Mouse (Mus musculus): ENCODE measurements at regions not wholly inside any gene's neighbourhood (a gene's known extent, or its start where the extent isn't known, plus 50 kb on each side); places are given as distances from the start of the nearest gene placed in this dataset.

GRCm38 (mm10) chr3:132237344-132237743 is 152.3 kb downstream of the Dkk2 start:
- Histone ChIP-seq H3K9me3 (ENCODE audit: control insufficient read depth, low read length) (no peaks in the 10 kb centered on the region), H3K9ac (ENCODE audit: low read depth, low read length) (no peak overlapping the region), H3K4me2 (ENCODE audit: low read depth, low read length) (no peak overlapping the region), H3K27ac (ENCODE audit: low read length) (no peak overlapping the region), H3K27me3 (replicated peaks; ENCODE audit: control insufficient read depth, insufficient read depth, low read length) (no peaks in the 10 kb centered on the region), H3K4me3 (ENCODE audit: low read length) (no peak overlapping the region), H3K4me1 (ENCODE audit: control insufficient read depth, insufficient read depth, low read length) (no peaks in the 10 kb centered on the region), H3K36me3 (ENCODE audit: control insufficient read depth, insufficient read depth, low read length) (no peaks in the 10 kb centered on the region)
- no peak for ATAC-seq
- 81% methylated on average over 3 of the region's 3 CpGs for WGBS

- Histone ChIP-seq H3K27me3 (replicated peaks; ENCODE audit: control insufficient read depth, insufficient read depth, low read length) (no peaks in the 10 kb centered on the region), H3K4me2 (ENCODE audit: low read depth, low read length) (no peak overlapping the region), H3K9me3 (ENCODE audit: control insufficient read depth, low read length) (peaks cover 3% of the 10 kb centered on the region; the same call in 1 of the 2 replicates), H3K36me3 (ENCODE audit: control insufficient read depth, insufficient read depth, low read length) (no peaks in the 10 kb centered on the region), H3K9ac (ENCODE audit: low read depth, low read length) (no peak overlapping the region), H3K27ac (ENCODE audit: low read length) (no peak overlapping the region), H3K4me3 (ENCODE audit: low read length) (no peak overlapping the region), H3K4me1 (ENCODE audit: control insufficient read depth, insufficient read depth, low read length) (no peaks in the 10 kb centered on the region)
- no peak for ATAC-seq
- 87% methylated on average over 1 of the region's 1 CpGs for WGBS
Observed at GRCm38 (mm10) chr3:132257834-132258233, 172.7 kb downstream of the Dkk2 start.

- Histone ChIP-seq H3K4me2 (ENCODE audit: low read depth, low read length) (no peak overlapping the region), H3K4me3 (ENCODE audit: low read length) (no peak overlapping the region), H3K36me3 (ENCODE audit: control insufficient read depth, insufficient read depth, low read length) (no peaks in the 10 kb centered on the region), H3K4me1 (ENCODE audit: control insufficient read depth, insufficient read depth, low read length) (no peaks in the 10 kb centered on the region), H3K9ac (ENCODE audit: low read depth, low read length) (no peak overlapping the region), H3K9me3 (ENCODE audit: control insufficient read depth, low read length) (no peaks in the 10 kb centered on the region), H3K27ac (ENCODE audit: low read length) (no peak overlapping the region), H3K27me3 (replicated peaks; ENCODE audit: control insufficient read depth, insufficient read depth, low read length) (no peaks in the 10 kb centered on the region)
- WGBS = 53% methylated on average over 1 of the region's 1 CpGs
- no peak for ATAC-seq
Observed at GRCm38 (mm10) chr3:132269641-132270040, 184.5 kb downstream of the Dkk2 start.

- no peaks in the 10 kb centered on the region for H3K4me1 ChIP-seq (ENCODE audit: control insufficient read depth, insufficient read depth, low read length)
- no peak overlapping the region for H3K4me2 ChIP-seq (ENCODE audit: low read depth, low read length)
- H3K36me3 ChIP-seq (ENCODE audit: control insufficient read depth, insufficient read depth, low read length) = no peaks in the 10 kb centered on the region
- H3K9me3 ChIP-seq (ENCODE audit: control insufficient read depth, low read length) = no peaks in the 10 kb centered on the region
- 81% methylated on average over 10 of the region's 10 CpGs for WGBS
- no peak overlapping the region for H3K27ac ChIP-seq (ENCODE audit: low read length)
- H3K4me3 ChIP-seq (ENCODE audit: low read length) = no peak overlapping the region
- H3K9ac ChIP-seq (ENCODE audit: low read depth, low read length) = no peak overlapping the region
- no peak for ATAC-seq
- no peaks in the 10 kb centered on the region for H3K27me3 ChIP-seq (replicated peaks; ENCODE audit: control insufficient read depth, insufficient read depth, low read length)
Observed at GRCm38 (mm10) chr3:132274786-132275185, 189.7 kb downstream of the Dkk2 start.

GRCm38 (mm10) chr3:132277771-132278170 is 192.7 kb downstream of the Dkk2 start:
- H3K9me3 ChIP-seq (ENCODE audit: control insufficient read depth, low read length) = no peaks in the 10 kb centered on the region
- H3K4me1 ChIP-seq (ENCODE audit: control insufficient read depth, insufficient read depth, low read length) = no peaks in the 10 kb centered on the region
- no peak overlapping the region for H3K27ac ChIP-seq (ENCODE audit: low read length)
- H3K36me3 ChIP-seq (ENCODE audit: control insufficient read depth, insufficient read depth, low read length) = no peaks in the 10 kb centered on the region
- 60% methylated on average over 1 of the region's 1 CpGs for WGBS
- ATAC-seq = peak; percentile 68; the same call in 1 of the 2 replicates
- no peak overlapping the region for H3K9ac ChIP-seq (ENCODE audit: low read depth, low read length)
- no peak overlapping the region for H3K4me2 ChIP-seq (ENCODE audit: low read depth, low read length)
- H3K4me3 ChIP-seq (ENCODE audit: low read length) = no peak overlapping the region
- H3K27me3 ChIP-seq (replicated peaks; ENCODE audit: control insufficient read depth, insufficient read depth, low read length) = no peaks in the 10 kb centered on the region

GRCm38 (mm10) chr3:132287714-132288113 is 202.6 kb downstream of the Dkk2 start:
- H3K27me3 ChIP-seq (replicated peaks; ENCODE audit: control insufficient read depth, insufficient read depth, low read length) = no peaks in the 10 kb centered on the region
- ATAC-seq = no peak
- no peak overlapping the region for H3K9ac ChIP-seq (ENCODE audit: low read depth, low read length)
- no peaks in the 10 kb centered on the region for H3K36me3 ChIP-seq (ENCODE audit: control insufficient read depth, insufficient read depth, low read length)
- WGBS = 54% methylated on average over 3 of the region's 3 CpGs
- no peaks in the 10 kb centered on the region for H3K9me3 ChIP-seq (ENCODE audit: control insufficient read depth, low read length)
- no peak overlapping the region for H3K4me2 ChIP-seq (ENCODE audit: low read depth, low read length)
- no peak overlapping the region for H3K4me3 ChIP-seq (ENCODE audit: low read length)
- H3K4me1 ChIP-seq (ENCODE audit: control insufficient read depth, insufficient read depth, low read length) = no peaks in the 10 kb centered on the region
- H3K27ac ChIP-seq (ENCODE audit: low read length) = no peak overlapping the region

GRCm38 (mm10) chr3:132326961-132327360 is 241.9 kb downstream of the Dkk2 start:
- H3K36me3 ChIP-seq (ENCODE audit: control insufficient read depth, insufficient read depth, low read length) = no peaks in the 10 kb centered on the region
- H3K4me2 ChIP-seq (ENCODE audit: low read depth, low read length) = no peak overlapping the region
- 80% methylated on average over 4 of the region's 4 CpGs for WGBS
- no peaks in the 10 kb centered on the region for H3K27me3 ChIP-seq (replicated peaks; ENCODE audit: control insufficient read depth, insufficient read depth, low read length)
- no peaks in the 10 kb centered on the region for H3K4me1 ChIP-seq (ENCODE audit: control insufficient read depth, insufficient read depth, low read length)
- no peak overlapping the region for H3K27ac ChIP-seq (ENCODE audit: low read length)
- ATAC-seq = no peak
- no peak overlapping the region for H3K9ac ChIP-seq (ENCODE audit: low read depth, low read length)
- H3K4me3 ChIP-seq (ENCODE audit: low read length) = no peak overlapping the region
- no peaks in the 10 kb centered on the region for H3K9me3 ChIP-seq (ENCODE audit: control insufficient read depth, low read length)

- WGBS = 25% methylated on average over 3 of the region's 3 CpGs
- H3K36me3 ChIP-seq (ENCODE audit: control insufficient read depth, insufficient read depth, low read length) = no peaks in the 10 kb centered on the region
- ATAC-seq = no peak; the same call in 1 of the 2 replicates
Observed at GRCm38 (mm10) chr3:132343625-132344024, 258.5 kb downstream of the Dkk2 start.

GRCm38 (mm10) chr3:132345856-132346255 is 260.8 kb downstream of the Dkk2 start:
- Histone ChIP-seq H3K4me2 (ENCODE audit: low read depth, low read length) (no peak overlapping the region), H3K4me1 (ENCODE audit: control insufficient read depth, insufficient read depth, low read length) (no peaks in the 10 kb centered on the region), H3K27ac (ENCODE audit: low read length) (no peak overlapping the region), H3K9ac (ENCODE audit: low read depth, low read length) (no peak overlapping the region), H3K4me3 (ENCODE audit: low read length) (no peak overlapping the region), H3K9me3 (ENCODE audit: control insufficient read depth, low read length) (no peaks in the 10 kb centered on the region), H3K27me3 (replicated peaks; ENCODE audit: control insufficient read depth, insufficient read depth, low read length) (no peaks in the 10 kb centered on the region), H3K36me3 (ENCODE audit: control insufficient read depth, insufficient read depth, low read length) (no peaks in the 10 kb centered on the region)
- 82% methylated on average over 1 of the region's 1 CpGs for WGBS
- ATAC-seq = no peak

More at GRCm38 (mm10) chr3:132343625-132344024, 258.5 kb downstream of the Dkk2 start:
- no peak overlapping the region for H3K4me2 ChIP-seq (ENCODE audit: low read depth, low read length)
- H3K9ac ChIP-seq (ENCODE audit: low read depth, low read length) = no peak overlapping the region
- H3K9me3 ChIP-seq (ENCODE audit: control insufficient read depth, low read length) = no peaks in the 10 kb centered on the region
- no peaks in the 10 kb centered on the region for H3K4me1 ChIP-seq (ENCODE audit: control insufficient read depth, insufficient read depth, low read length)
- peak overlapping the region; percentile 48 for H3K27ac ChIP-seq (ENCODE audit: low read length)
- no peaks in the 10 kb centered on the region for H3K27me3 ChIP-seq (replicated peaks; ENCODE audit: control insufficient read depth, insufficient read depth, low read length)
- H3K4me3 ChIP-seq (ENCODE audit: low read length) = no peak overlapping the region

GRCm38 (mm10) chr3:132349602-132350001 is 264.5 kb downstream of the Dkk2 start:
- H3K9ac ChIP-seq (ENCODE audit: low read depth, low read length) = no peak overlapping the region
- no peaks in the 10 kb centered on the region for H3K36me3 ChIP-seq (ENCODE audit: control insufficient read depth, insufficient read depth, low read length)
- no peaks in the 10 kb centered on the region for H3K9me3 ChIP-seq (ENCODE audit: control insufficient read depth, low read length)
- no peaks in the 10 kb centered on the region for H3K27me3 ChIP-seq (replicated peaks; ENCODE audit: control insufficient read depth, insufficient read depth, low read length)
- WGBS = 58% methylated on average over 1 of the region's 1 CpGs
- no peak overlapping the region for H3K4me3 ChIP-seq (ENCODE audit: low read length)
- H3K27ac ChIP-seq (ENCODE audit: low read length) = no peak overlapping the region
- no peak for ATAC-seq
- H3K4me2 ChIP-seq (ENCODE audit: low read depth, low read length) = no peak overlapping the region
- H3K4me1 ChIP-seq (ENCODE audit: control insufficient read depth, insufficient read depth, low read length) = no peaks in the 10 kb centered on the region

Data from intestine, embryonic 16.5 days (tissue).